Mouse (Mus musculus) embryonic facial prominence, embryonic 13.5 days (tissue): ENCODE data around the gene Akr1b7. TPM values are rescaled to one million over a fixed set of nuclear protein-coding genes. Genes with fewer than 3 reads are reported as not detected.

Experiments used
- ATAC-seq: fragments of 200-750 bp; cut with Nextera tagmentation; 2 replicates; pipeline ENCODE4 v1.8.0; 2017; ENCODE audit warnings: low read depth; ENCODE audit not compliant: insufficient number of reproducible peaks, insufficient read depth, low FRiP score, low TSS enrichment
- H3K27ac ChIP-seq: fragments of 300-500 bp; sonication (generic); 2 replicates; pipeline ENCODE4 v1.5.1; 2015; ENCODE audit warnings: moderate library complexity, mild to moderate bottlenecking, inconsistent platforms
- H3K27me3 ChIP-seq: fragments of 300-500 bp; sonication (generic); 2 replicates; pipeline ENCODE4 v1.6.1; 2015; ENCODE audit warnings: mild to moderate bottlenecking, inconsistent platforms
- H3K36me3 ChIP-seq: fragments of 300-500 bp; sonication (generic); 2 replicates; pipeline ENCODE4 v1.6.1; 2015; ENCODE audit warnings: mild to moderate bottlenecking, inconsistent platforms
- H3K4me1 ChIP-seq: fragments of 300-500 bp; sonication (generic); 2 replicates; pipeline ENCODE4 v1.6.1; 2015; ENCODE audit warnings: inconsistent platforms
- H3K4me2 ChIP-seq: fragments of 300-500 bp; sonication (generic); 2 replicates; pipeline ENCODE4 v1.6.1; 2015; ENCODE audit warnings: moderate library complexity, mild to moderate bottlenecking, inconsistent platforms
- H3K4me3 ChIP-seq: fragments of 300-500 bp; sonication (generic); 2 replicates; pipeline ENCODE4 v1.5.1; 2015; ENCODE audit warnings: mild to moderate bottlenecking, inconsistent platforms
- H3K9ac ChIP-seq: fragments of 300-500 bp; sonication (generic); 2 replicates; pipeline ENCODE4 v1.6.1; 2015; ENCODE audit warnings: mild to moderate bottlenecking, inconsistent platforms
- H3K9me3 ChIP-seq: fragments of 300-500 bp; sonication (generic); 2 replicates; pipeline ENCODE4 v1.6.1; 2016; ENCODE audit warnings: inconsistent platforms
- WGBS: fragments of 180-500 bp; shearing (Covaris S2); methylation state at CpG from one replicate; pipeline ENCODE4 v1.1.7; 2015; ENCODE audit warnings: mixed read lengths; 5-methylcytosine and 5-hydroxymethylcytosine counted together
- polyA plus RNA-seq: library from polyadenylated mRNA; unstranded; fragments of >200 nt; fragmentation: Nextera tagmentation; extraction: Ambion mirVana; gene quantifications from 2 replicates; pipeline ENCODE4 v1.2.1, GENCODE M21; 2015

The Akr1b7 gene
- polyA plus RNA-seq, 1 experiment from 2014 or later, result not detected

DNA sequence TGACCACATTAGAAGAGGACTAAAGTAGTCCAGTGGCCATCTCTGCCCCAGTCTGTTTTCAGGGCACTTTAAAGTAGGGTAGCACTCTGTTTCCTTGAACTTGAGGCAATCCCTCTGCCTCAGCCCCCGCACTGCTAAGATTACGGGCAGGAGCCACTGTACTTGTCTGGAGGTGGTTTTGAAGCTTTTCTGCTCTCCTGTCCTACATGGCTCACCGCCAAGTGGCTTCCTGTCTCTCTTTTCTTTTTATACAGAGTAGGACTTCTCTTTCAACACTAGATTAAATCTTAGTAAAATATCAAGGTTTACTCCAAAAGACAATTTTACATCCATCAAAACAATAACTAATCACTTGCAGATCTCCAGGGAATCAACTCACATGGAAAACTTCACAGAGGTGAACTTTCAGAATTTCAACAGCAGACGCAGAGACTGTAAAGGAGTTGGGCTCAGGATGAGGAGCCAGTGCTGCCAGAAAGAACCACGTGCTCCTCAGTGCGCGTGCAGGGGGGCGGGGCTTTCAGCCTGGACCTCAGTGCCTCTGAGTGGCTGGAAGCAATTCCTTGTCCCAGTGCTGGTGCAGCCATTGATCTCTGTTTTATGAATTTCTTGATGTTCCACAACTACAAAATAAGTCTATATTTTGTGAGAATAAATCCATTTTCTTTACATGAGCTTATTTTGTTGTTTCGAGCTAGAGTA lies 29.6 kb downstream of the Akr1b7 start:
- H3K27ac ChIP-seq, result no peak overlapping the region
- no peaks in the 10 kb centered on the region for H3K27me3 ChIP-seq
- H3K4me3 ChIP-seq, result no peak overlapping the region
- no peak overlapping the region for H3K4me2 ChIP-seq
- H3K9me3 ChIP-seq, result no peaks in the 10 kb centered on the region
- no peak for ATAC-seq
- WGBS, result 63% methylated on average over 9 of the region's 9 CpGs
- H3K4me1 ChIP-seq, result no peaks in the 10 kb centered on the region
- no peak overlapping the region for H3K9ac ChIP-seq
- H3K36me3 ChIP-seq, result no peaks in the 10 kb centered on the region

DNA sequence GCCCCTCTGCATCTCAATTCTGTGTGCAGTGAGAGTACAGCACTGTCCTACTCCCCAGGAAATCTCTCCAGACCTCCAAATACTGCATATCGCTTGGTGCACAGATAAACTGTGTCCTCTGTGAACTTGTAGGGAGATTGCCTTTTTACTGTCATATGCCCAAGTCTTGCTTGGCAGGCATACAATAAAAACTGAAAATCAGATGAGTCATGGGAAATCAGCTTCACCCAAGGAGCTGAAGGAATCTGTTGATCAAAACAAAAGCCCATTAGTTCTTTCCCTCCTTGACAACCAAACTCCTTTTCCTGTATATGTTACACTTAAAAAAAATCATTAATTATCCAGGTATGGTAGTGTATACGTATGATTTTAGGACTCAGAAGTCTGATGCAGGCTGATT lies 31.7 kb downstream of the Akr1b7 start:
- Histone ChIP-seq H3K9ac (no peak overlapping the region), H3K27ac (no peak overlapping the region), H3K27me3 (no peaks in the 10 kb centered on the region), H3K9me3 (no peaks in the 10 kb centered on the region), H3K36me3 (no peaks in the 10 kb centered on the region), H3K4me1 (no peaks in the 10 kb centered on the region), H3K4me2 (no peak overlapping the region), H3K4me3 (no peak overlapping the region)
- ATAC-seq, result no peak
- 82% methylated on average over 2 of the region's 2 CpGs for WGBS

DNA sequence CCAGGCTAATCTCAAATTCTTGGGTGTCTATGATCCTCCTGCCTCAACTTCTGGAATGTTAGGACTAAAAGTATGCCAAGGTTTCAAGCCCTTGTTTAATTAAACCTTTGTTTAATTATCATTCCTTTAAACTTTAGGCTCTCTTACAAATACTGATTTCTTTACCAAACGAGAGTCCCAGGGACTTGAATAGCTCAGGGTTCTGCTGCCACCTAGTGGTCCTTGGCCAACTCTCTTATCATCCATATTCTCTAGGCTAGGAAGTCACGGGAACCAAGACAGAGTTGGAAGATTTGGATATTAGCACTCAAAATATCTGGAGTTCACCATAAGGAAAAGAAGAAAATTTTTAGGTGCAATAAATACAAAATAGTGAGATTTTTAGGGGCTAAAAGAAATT lies 35.8 kb downstream of the Akr1b7 start:
- no peak overlapping the region for H3K4me2 ChIP-seq
- no peak for ATAC-seq
- no peaks in the 10 kb centered on the region for H3K27me3 ChIP-seq
- no peak overlapping the region for H3K4me3 ChIP-seq
- no peaks in the 10 kb centered on the region for H3K36me3 ChIP-seq
- H3K27ac ChIP-seq, result no peak overlapping the region
- no peaks in the 10 kb centered on the region for H3K9me3 ChIP-seq
- 6% methylated on average over 2 of the region's 2 CpGs for WGBS
- no peak overlapping the region for H3K9ac ChIP-seq
- no peaks in the 10 kb centered on the region for H3K4me1 ChIP-seq

DNA sequence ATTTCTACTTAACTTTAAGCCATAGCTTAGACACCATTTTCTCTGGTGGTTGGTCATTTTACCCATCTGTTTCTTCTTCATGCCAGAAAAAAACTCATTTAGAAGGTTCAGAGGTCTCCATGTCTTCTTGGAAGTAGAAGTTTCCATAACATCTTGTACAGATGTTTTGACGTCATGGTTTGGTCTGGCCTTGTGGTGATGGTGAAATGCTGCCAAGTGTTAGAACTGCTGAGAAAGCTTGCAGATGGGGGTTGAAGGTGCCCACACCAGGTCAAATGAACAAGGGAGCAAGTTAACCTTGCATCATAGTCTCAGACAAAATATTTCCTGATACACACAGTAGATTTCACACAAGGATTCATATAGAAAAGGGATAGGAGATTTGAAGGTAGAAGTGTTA lies 36.6 kb downstream of the Akr1b7 start:
- H3K4me2 ChIP-seq, result no peak overlapping the region
- no peaks in the 10 kb centered on the region for H3K4me1 ChIP-seq
- no peak overlapping the region for H3K4me3 ChIP-seq
- no peak overlapping the region for H3K9ac ChIP-seq
- no peaks in the 10 kb centered on the region for H3K36me3 ChIP-seq
- no peak overlapping the region for H3K27ac ChIP-seq
- 64% methylated on average over 1 of the region's 1 CpGs for WGBS
- no peaks in the 10 kb centered on the region for H3K9me3 ChIP-seq
- H3K27me3 ChIP-seq, result no peaks in the 10 kb centered on the region
- no peak for ATAC-seq

DNA sequence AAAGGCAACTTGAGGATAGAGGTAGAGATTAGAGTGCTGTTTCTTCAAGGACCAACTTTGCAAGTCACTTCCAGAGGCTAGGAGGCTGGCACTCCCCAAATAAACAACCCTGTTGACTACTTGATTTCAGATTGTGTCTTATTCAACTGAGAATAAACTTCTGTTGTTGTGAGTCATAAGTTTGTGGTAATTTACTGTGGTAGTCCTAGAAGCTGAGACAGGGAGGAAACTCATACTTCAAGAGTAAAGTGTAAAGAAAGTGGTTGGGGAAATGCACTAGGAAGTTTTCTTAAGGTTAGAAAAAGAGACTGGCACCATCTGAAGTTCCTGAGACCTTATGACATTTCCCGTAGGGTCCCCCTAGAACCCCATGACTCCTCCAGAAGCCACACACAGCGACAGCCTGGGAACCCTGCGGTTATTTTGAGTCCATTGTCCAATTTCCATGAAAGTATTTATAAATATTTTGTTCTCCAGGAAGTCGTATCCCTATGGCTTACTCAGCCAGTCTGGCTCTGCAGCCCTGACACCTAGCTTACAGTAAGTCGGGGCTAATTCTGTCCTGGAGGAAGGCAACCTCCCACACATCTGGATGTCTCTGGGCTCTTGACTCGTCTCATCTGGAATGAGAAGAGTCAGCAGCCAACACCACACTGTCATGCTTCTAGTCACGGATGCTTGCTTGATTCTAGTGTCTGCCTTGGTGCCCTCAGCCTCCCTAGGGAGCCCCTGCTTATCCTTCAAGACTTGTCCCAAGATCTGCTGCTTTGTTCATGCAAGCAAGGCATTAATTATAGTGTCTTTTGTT lies 41.0 kb downstream of the Akr1b7 start:
- no peaks in the 10 kb centered on the region for H3K27me3 ChIP-seq
- H3K4me1 ChIP-seq, result peaks cover 5% of the 10 kb centered on the region
- no peaks in the 10 kb centered on the region for H3K9me3 ChIP-seq
- H3K4me3 ChIP-seq, result no peak overlapping the region
- no peak overlapping the region for H3K9ac ChIP-seq
- no peak for ATAC-seq
- no peak overlapping the region for H3K27ac ChIP-seq
- 61% methylated on average over 7 of the region's 7 CpGs for WGBS
- no peaks in the 10 kb centered on the region for H3K36me3 ChIP-seq
- no peak overlapping the region for H3K4me2 ChIP-seq

DNA sequence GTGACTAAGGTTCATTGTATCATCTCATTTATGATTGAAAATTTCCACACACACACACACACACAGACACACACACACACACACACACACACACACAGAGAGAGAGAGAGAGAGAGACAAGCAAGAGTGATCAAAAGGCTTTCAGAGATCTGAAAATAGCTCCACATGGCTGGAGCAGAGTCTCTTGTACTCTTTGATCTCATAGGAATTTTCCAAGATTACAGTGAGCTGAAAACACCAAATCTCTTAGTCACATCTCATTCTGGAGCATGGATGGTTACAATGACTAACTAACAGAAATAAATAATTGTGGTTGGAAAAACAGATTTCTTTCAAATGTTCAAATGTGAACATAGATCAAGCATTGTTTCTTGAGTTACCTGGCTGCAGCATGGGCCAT lies 47.3 kb downstream of the Akr1b7 start:
- Histone ChIP-seq H3K27ac (no peak overlapping the region), H3K4me3 (no peak overlapping the region), H3K36me3 (no peaks in the 10 kb centered on the region), H3K27me3 (no peaks in the 10 kb centered on the region), H3K9me3 (no peaks in the 10 kb centered on the region), H3K4me1 (peaks cover 3% of the 10 kb centered on the region), H3K9ac (no peak overlapping the region), H3K4me2 (no peak overlapping the region)
- no peak for ATAC-seq

DNA sequence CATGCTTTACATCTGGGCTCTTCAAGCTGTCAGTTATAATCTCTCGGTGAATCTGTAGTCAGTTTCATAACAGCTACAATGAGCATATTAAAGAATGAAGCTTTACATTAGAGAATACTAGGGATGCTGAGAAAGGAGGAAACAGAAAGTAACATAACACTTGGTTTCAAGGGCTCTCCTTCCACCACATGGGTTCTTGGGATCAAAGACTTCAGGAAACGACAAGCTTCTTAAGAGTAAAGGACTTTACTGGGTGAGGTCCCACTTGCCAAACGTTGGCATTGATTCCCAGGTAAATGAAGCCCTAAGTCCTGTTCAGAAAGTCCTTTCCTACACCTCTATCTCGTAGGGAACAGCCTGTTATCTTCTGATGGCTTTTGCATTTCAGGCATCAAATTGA lies 48.5 kb downstream of the Akr1b7 start:
- H3K4me1 ChIP-seq, result no peaks in the 10 kb centered on the region
- H3K27me3 ChIP-seq, result peaks cover under 1% of the 10 kb centered on the region; the same call in 1 of the 2 replicates
- no peak overlapping the region for H3K9ac ChIP-seq
- no peak overlapping the region for H3K4me3 ChIP-seq
- ATAC-seq, result no peak
- no peaks in the 10 kb centered on the region for H3K9me3 ChIP-seq
- H3K27ac ChIP-seq, result no peak overlapping the region
- 55% methylated on average over 4 of the region's 4 CpGs for WGBS
- H3K36me3 ChIP-seq, result no peaks in the 10 kb centered on the region
- no peak overlapping the region for H3K4me2 ChIP-seq

DNA sequence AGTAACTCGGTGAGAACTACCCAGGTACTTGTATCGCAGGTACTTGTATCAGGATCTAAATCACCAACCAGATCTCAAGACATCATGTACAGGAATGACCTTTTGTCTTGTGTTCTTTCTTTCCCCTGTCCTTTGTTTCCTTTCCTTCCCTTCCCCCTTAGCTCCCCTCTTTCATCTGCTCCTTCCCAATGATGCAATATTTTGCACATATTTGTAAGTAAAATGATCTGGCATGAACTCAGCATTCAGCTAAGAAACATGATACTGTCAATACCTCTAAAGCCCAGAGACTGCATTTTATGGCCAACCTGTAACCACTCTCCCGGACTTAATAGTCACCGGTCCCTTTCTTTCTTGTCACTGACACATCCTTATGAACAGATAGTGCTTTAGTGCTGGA lies 51.4 kb downstream of the Akr1b7 start:
- no peaks in the 10 kb centered on the region for H3K9me3 ChIP-seq
- H3K4me1 ChIP-seq, result no peaks in the 10 kb centered on the region
- H3K36me3 ChIP-seq, result no peaks in the 10 kb centered on the region
- no peak overlapping the region for H3K9ac ChIP-seq
- no peak overlapping the region for H3K4me3 ChIP-seq
- H3K27ac ChIP-seq, result no peak overlapping the region
- WGBS, result 75% methylated on average over 4 of the region's 4 CpGs
- H3K4me2 ChIP-seq, result no peak overlapping the region
- ATAC-seq, result no peak
- H3K27me3 ChIP-seq, result peaks cover 2% of the 10 kb centered on the region; the same call in 1 of the 2 replicates

DNA sequence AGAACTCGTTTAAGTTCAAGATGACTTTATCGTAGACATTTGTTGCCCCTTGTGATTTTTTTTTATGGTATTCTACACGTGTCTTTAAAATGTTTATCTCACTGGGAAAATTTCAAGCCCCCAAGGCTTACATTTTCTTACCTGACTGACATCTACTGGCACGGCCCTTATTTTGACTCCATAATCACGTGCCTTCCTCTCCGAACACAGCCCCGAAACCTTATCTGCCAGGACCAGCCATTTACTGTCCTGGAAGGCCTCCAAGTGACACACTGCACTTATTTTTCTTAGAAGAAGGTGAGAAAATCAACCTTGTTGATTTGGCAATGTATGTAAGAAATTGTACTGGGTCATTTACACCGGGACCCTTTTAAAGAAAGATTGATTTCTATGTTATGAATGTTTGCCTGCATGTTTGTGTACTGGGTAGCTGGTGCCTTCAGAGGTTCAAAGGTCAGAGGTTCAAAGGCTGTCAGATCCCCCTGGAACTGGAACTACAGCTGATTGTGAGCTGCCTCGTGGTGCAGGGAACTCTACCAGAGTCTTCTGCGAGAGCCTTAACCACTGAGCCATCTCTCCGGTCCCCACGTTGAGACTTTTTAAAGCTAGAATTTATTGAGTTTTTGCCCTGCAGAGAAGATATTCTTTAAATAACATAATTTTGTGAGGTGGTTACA lies 59.4 kb downstream of the Akr1b7 start:
- H3K36me3 ChIP-seq, result no peaks in the 10 kb centered on the region
- H3K27ac ChIP-seq, result no peak overlapping the region

More for the DNA sequence above, 59.4 kb downstream of the Akr1b7 start:
- ATAC-seq, result no peak
- Histone ChIP-seq H3K4me1 (peaks cover 10% of the 10 kb centered on the region), H3K4me3 (no peak overlapping the region), H3K27me3 (no peaks in the 10 kb centered on the region), H3K4me2 (no peak overlapping the region), H3K9ac (no peak overlapping the region), H3K9me3 (no peaks in the 10 kb centered on the region)
- 72% methylated on average over 12 of the region's 12 CpGs for WGBS

Other genes with a start within 250 kb of the Akr1b7 start
- 47.6 and 49.9 TPM in 2 replicates for gene Slc35b4, start 235.2 kb upstream of the Akr1b7 start, polyA plus RNA-seq
- gene Akr1b3, start 94.9 kb upstream of the Akr1b7 start, polyA plus RNA-seq, result 150 and 189 TPM in 2 replicates
- 12.7 and 18.9 TPM in 2 replicates for gene Akr1b8, start 58.2 kb upstream of the Akr1b7 start, polyA plus RNA-seq
- gene Akr1b10, start 28.1 kb upstream of the Akr1b7 start, polyA plus RNA-seq, result 13.2 and 13.5 TPM in 2 replicates
- gene Bpgm, start 63.9 kb downstream of the Akr1b7 start, polyA plus RNA-seq, result 42.9 and 49.6 TPM in 2 replicates
- gene Cald1, start 186.2 kb downstream of the Akr1b7 start, polyA plus RNA-seq, result 432 and 463 TPM in 2 replicates